Mouse (Mus musculus) embryonic stem cell, embryonic (primary cell): ENCODE measurements around the gene Fam71a.

Experiments
- CTCF ChIA-PET, 4 experiments: fragments of 300-600 bp in 2 of 4; fragments of 350-600 bp in 2 of 4; sonication (Branson Sonifier 250); formaldehyde crosslinking; loops; one replicate each; lab custom pipeline; 2022; ENCODE audit warnings: inconsistent platforms in 2 of 4; lab: Charles Lee
- POLR2A ChIA-PET, 4 experiments: fragments of 300-600 bp in 2 of 4; fragments of 350-600 bp in 2 of 4; sonication (Branson Sonifier 250); formaldehyde crosslinking; loops; one replicate each; lab custom pipeline; 2022; ENCODE audit warnings: antibody characterized with exemption in 4 of 4, inconsistent platforms in 1 of 4; lab: Charles Lee

Gene Fam71a

DNA sequence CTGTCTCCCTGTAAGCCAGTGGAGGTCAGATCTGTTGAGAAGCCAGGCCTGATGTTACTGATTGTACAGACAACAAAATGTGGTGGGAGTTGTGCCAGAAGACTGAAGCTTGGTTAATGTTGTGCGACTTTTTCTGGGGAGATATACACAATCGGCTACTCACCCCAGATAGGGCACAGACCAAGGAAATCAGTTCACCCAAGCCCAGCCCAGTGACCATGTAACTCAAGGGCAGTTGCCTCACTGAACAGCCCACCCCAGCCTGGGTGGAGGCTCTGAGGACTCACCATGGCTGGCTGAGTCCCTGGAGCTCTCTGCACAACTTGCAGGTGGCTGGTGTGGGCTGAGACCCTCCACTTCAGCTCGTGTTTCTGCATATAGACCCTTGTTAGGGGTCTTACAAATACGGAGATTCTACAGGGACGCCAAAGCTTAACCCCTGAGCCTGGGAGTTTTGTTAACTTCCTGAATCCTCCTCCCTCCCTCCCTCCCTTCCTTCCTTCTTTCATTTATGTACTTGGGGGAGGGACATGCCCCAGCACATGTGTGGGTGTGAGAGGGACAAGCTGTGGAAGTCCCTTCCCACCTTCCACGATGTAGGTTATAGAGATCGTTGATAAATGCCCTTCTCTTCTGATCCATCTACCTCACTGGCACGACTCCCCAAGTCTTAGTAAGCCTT lies 13.6 kb downstream of the Fam71a start:
- ChIA-PET POLR2A (interaction anchor here in 1 of 4 experiments (0.9 to 1.6 kb wide), 3 partner anchors 12 to 32 kb away, joined by 3 to 4 read pairs (median 3); no protein-coding TSS in a partner anchor), CTCF (no interaction called here)

DNA sequence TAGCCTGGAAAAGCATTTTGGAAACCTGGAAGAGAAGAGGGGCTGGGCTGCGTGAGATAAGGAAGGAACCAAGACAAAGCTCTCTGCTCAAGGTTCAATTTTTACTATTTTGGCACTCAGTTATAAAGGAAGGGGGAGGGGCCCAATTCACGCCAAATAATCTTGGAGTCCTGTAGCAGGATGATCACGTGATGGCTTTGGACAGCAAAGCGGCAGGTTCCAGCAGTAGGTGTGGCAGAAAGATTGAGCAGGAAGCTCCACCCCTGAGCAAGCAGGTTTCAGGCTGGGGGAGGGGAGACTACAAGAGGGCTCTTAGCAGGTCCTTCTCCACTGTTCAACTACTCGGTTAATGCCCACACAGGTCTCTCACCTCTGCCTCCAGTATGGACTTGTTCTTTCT lies 15.1 kb downstream of the Fam71a start:
- CTCF ChIA-PET: interaction anchor here in 1 of 4 experiments (0.6 kb wide), 1 partner anchor 33 kb away, joined by 4 read pairs; no protein-coding TSS in a partner anchor
- POLR2A ChIA-PET: interaction anchor here in 1 of 4 experiments (1.5 kb wide), 1 partner anchor 123 kb away, joined by 4 read pairs; the partner anchor contains the start of gene Flvcr1

DNA sequence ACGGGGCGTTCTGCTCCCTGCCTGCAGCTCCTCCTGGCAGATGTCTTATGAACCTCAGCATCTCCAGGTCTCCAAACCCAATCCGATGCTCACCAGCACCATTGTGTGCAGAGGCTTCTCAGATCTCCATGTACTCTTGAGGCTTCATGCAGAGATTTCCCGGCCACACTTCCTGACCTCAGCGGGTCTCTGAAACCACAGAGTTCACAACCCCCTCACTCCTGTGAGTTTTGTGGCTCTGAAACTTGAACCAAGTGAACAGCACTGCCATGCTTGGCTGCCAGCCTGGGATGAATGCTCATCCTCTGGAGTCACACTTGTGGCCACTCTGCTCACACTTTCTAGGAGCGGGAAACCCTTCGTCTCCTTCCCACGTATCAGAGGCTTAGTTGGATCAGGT lies 23.6 kb downstream of the Fam71a start:
- ChIA-PET CTCF (interaction anchor here in 1 of 4 experiments (1.1 kb wide), 1 partner anchor 148 kb away, joined by 5 read pairs; no protein-coding TSS in a partner anchor), POLR2A (interaction anchor here in 3 of 4 experiments (0.6 to 0.8 kb wide), 3 partner anchors 24 to 643 kb away, joined by 3 to 7 read pairs (median 3); no protein-coding TSS in a partner anchor)

DNA sequence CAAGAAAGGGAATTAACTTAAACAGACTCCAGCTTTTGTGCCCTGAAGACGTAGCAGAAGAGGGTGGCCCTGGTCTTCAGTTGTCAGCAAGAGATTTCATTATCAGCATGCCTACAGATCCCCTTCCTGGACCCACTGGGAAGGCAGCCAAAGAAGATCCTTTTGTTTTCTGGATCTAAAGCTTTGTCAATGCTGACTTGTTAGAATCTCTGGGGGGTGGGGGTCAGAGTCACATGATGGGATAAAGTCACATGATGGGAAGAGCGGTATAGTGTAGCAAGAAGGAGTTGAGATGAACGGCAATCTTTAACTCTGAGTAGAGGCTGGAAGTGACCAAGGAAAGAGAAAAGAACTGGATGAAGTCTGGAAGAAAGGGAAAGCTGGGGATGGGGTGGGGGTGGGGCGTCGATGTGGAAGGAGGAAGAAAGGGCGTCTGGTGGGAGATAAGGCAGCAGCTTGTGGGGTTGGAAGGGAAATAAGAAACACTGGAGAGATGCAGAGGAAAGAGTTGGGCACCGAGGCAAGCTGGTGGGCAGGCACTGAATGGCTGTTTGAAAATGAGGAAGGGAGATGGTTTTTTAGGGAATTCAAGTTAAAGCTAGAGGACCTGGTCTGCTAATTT lies 25.6 kb downstream of the Fam71a start:
- POLR2A ChIA-PET: interaction anchor here in 2 of 4 experiments (0.7 to 1.7 kb wide), 6 partner anchors 9 to 259 kb away, joined by 3 to 4 read pairs (median 4); no protein-coding TSS in a partner anchor
- CTCF ChIA-PET: interaction anchor here in 2 of 4 experiments (1.0 to 1.4 kb wide), 2 partner anchors 13 kb away, joined by 3 to 4 read pairs; no protein-coding TSS in a partner anchor

DNA sequence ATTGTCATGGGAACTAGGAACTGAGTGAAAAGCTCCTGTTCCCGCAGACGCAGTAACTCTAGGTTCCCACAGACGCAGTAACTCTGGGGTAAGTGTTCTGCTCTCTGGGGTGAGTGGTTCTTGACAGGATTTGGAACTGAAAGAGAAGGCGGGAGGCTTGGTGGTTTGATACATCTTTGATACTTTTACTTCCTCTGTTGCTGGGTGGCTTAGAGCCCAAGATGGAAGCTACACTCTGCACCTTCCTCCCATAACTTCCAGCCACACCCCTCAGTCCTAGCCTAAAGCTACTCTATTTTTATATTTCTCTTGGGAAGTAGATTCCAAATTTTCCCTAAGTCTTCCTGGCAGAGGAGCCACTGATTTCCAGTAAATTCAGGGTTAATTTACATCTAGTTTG lies 26.2 kb downstream of the Fam71a start:
- CTCF ChIA-PET: interaction anchor here in 1 of 4 experiments (1.4 kb wide), 1 partner anchor 13 kb away, joined by 4 read pairs; no protein-coding TSS in a partner anchor
- POLR2A ChIA-PET: interaction anchor here in 2 of 4 experiments (0.7 to 1.7 kb wide), 4 partner anchors 8 to 260 kb away, joined by 3 to 4 read pairs (median 4); no protein-coding TSS in a partner anchor

- CTCF ChIA-PET: interaction anchor here in 1 of 4 experiments (1.2 kb wide), 2 partner anchors 10 to 18 kb away, joined by 3 to 4 read pairs; no protein-coding TSS in a partner anchor
- POLR2A ChIA-PET: interaction anchor here in 1 of 4 experiments (0.7 kb wide), 2 partner anchors 127 to 262 kb away, joined by 5 to 7 read pairs; no protein-coding TSS in a partner anchor
These were observed 29.2 kb downstream of the Fam71a start for GRCm38 (mm10) chr1:191135406-191135805.

DNA sequence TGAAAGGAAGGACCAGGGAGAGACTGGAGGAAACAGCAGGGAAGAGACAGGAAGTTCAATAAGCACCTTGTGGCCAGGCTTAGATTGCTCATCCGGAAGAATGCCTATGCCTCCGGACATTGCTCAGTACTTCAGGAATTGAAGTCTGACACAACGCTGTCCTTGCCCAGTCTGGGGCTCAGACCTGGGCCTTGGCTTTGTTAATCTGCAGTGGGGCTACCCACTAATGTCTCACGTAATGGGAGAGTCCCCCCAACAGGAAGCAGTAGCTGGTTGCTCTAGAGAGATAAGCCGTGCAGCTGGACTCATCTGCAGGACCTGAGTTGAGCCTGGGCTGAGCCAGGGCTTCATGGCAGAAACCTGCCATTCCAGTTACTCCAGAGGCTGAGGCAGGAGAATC lies 31.7 kb downstream of the Fam71a start:
- POLR2A ChIA-PET: interaction anchor here in 2 of 4 experiments (0.6 to 1.7 kb wide), 2 partner anchors 53 to 225 kb away, joined by 3 read pairs; no protein-coding TSS in a partner anchor
- CTCF ChIA-PET: no interaction called here

- ChIA-PET CTCF (interaction anchor here in 1 of 4 experiments (0.7 kb wide), 1 partner anchor 36 kb away, joined by 3 read pairs; no protein-coding TSS in a partner anchor), POLR2A (interaction anchor here in 2 of 4 experiments (0.6 to 2.2 kb wide), 4 partner anchors 28 to 225 kb away, joined by 3 to 7 read pairs (median 4); no protein-coding TSS in a partner anchor)
These were observed 32.4 kb downstream of the Fam71a start for GRCm38 (mm10) chr1:191132240-191132639.

- POLR2A ChIA-PET: interaction anchor here in 2 of 4 experiments (0.6 to 2.2 kb wide), 3 partner anchors 28 to 181 kb away, joined by 4 to 7 read pairs (median 4); no protein-coding TSS in a partner anchor
- CTCF ChIA-PET: interaction anchor here in 1 of 4 experiments (0.5 kb wide), 1 partner anchor 170 kb away, joined by 5 read pairs; no protein-coding TSS in a partner anchor
These were observed 32.9 kb downstream of the Fam71a start for GRCm38 (mm10) chr1:191131692-191132091.

GRCm38 (mm10) chr1:191125811-191126638 lies 38.6 kb downstream of the Fam71a start:
- ChIA-PET POLR2A (interaction anchor here in 2 of 4 experiments (0.7 to 1.6 kb wide), 8 partner anchors 10 to 272 kb away, joined by 3 to 9 read pairs (median 4); partner anchors contain the start of gene Flvcr1 (in 1 of the 2)), CTCF (interaction anchor here (0.6 to 1.9 kb wide), 46 partner anchors 8 to 1393 kb away, joined by 3 to 9 read pairs (median 4); no protein-coding TSS in a partner anchor)

- ChIA-PET CTCF (interaction anchor here in 3 of 4 experiments (0.6 to 1.9 kb wide), 4 partner anchors 62 to 481 kb away, joined by 3 to 6 read pairs (median 4); no protein-coding TSS in a partner anchor), POLR2A (interaction anchor here in 1 of 4 experiments (0.7 kb wide), 2 partner anchors 64 to 820 kb away, joined by 4 to 6 read pairs; no protein-coding TSS in a partner anchor)
These were observed 40.3 kb downstream of the Fam71a start for GRCm38 (mm10) chr1:191124288-191124687.

GRCm38 (mm10) chr1:191123696-191124095 lies 40.9 kb downstream of the Fam71a start:
- ChIA-PET POLR2A (interaction anchor here in 1 of 4 experiments (0.7 kb wide), 1 partner anchor 10 kb away, joined by 3 read pairs; no protein-coding TSS in a partner anchor), CTCF (no interaction called here)

GRCm38 (mm10) chr1:191122744-191123143 lies 41.9 kb downstream of the Fam71a start:
- CTCF ChIA-PET: interaction anchor here in 1 of 4 experiments (0.6 kb wide), 1 partner anchor 183 kb away, joined by 6 read pairs; no protein-coding TSS in a partner anchor
- POLR2A ChIA-PET: interaction anchor here in 2 of 4 experiments (0.7 to 0.9 kb wide), 3 partner anchors 10 to 409 kb away, joined by 3 read pairs; no protein-coding TSS in a partner anchor

GRCm38 (mm10) chr1:191115514-191116238 lies 48.9 kb downstream of the Fam71a start:
- ChIA-PET CTCF (interaction anchor here in 2 of 4 experiments (0.7 to 1.3 kb wide), 3 partner anchors 10 to 173 kb away, joined by 3 to 4 read pairs (median 3); no protein-coding TSS in a partner anchor), POLR2A (interaction anchor here in 2 of 4 experiments (0.6 to 1.3 kb wide), 2 partner anchors 31 to 93 kb away, joined by 3 read pairs; no protein-coding TSS in a partner anchor)

DNA sequence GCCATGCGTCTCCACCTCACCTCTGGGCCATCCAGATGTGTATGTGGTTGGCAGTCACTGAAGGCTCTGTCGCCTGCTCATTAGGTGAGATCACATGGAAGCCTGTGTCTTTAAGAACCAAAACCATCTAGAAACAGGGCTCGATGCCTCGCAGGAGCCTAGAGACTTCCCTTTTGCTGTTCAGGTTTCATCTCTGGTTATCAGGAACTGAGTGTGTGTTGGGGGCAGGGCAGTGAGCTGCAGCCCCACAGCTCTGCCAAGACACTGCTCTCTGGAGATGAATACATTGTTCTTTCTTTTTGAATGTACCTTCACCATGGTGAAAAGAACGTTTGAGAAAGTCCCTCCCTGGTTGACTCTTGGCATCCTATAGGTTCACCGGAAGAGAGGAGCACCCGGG lies 49.7 kb downstream of the Fam71a start:
- POLR2A ChIA-PET: no interaction called here
- CTCF ChIA-PET: no interaction called here
